Mouse (Mus musculus) erythroblast, embryonic 14.5 days (primary cell): ENCODE data around the gene Agfg2.

Source experiments
- GATA1 ChIP-seq: IDR thresholded peaks from 2 replicates; pipeline ENCODE4 v1.6.1; 2012; ENCODE audit warnings: low read length, inconsistent platforms, mixed read lengths
- TAL1 ChIP-seq: IDR thresholded peaks from 3 replicates; pipeline ENCODE4 v1.6.1; 2012; ENCODE audit warnings: low read length, inconsistent platforms, mixed read lengths

GRCm38 (mm10) chr5:137645091-137645651, 39.4 kb downstream of the Agfg2 start:
- TF ChIP-seq TAL1, result no peak
- no peak for TF ChIP-seq GATA1
